Mouse (Mus musculus): ENCODE measurements around the gene Gm42372. TPM values are rescaled to one million over a fixed set of nuclear protein-coding genes. Genes with fewer than 3 reads are reported as not detected.

The Gm42372 gene
- total RNA-seq, 2 experiments from 2014 or later = 0.53 TPM; not detected in 1

GRCm38 (mm10) chr7:16999650-17000049 lies 16.8 kb downstream of the Gm42372 start:
- peak; percentile 70 for ATAC-seq (replicated peaks; ENCODE audit: low FRiP score, poor library complexity, severe bottlenecking)

DNA sequence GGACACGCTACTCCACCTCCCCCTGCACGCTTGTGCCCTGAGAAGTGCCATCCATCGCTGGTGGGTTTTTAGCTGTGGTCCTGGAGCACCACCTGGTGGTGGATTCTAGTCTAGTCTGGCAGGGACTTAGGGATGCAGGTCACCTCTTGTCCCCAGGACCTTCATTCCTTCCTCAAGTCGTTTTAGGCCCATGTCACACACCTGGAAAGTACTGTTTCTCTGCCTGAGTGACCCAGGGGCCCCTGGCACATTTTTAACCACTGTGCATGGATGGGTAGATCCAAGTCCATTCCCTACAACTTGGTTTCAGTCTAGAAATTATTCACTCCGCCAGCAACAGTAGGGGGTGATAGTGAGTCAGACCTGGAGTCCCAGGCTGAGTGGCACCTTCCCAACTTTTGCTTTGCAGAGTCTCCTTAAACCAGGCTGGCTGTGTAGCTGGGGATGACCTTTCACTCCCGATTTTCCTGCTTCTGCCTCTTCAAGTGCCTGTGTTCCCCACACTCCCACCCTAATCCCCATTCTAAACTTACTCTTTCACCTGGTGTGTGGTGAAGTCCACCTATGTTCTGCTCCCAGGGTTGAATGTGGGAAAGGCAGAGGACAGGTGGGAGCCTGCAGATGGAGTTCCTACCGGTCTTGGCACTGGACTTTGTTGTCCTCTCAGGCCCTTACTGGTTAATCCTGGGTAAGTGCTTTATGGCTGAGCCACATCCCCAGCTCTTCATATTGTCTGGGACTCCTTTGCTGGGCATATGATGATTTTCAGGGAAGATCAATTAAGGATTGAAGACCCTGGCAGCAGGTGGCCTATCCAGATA lies 19.7 kb downstream of the Gm42372 start:
- no peak for ATAC-seq (replicated peaks; ENCODE audit: low FRiP score, poor library complexity, severe bottlenecking)

DNA sequence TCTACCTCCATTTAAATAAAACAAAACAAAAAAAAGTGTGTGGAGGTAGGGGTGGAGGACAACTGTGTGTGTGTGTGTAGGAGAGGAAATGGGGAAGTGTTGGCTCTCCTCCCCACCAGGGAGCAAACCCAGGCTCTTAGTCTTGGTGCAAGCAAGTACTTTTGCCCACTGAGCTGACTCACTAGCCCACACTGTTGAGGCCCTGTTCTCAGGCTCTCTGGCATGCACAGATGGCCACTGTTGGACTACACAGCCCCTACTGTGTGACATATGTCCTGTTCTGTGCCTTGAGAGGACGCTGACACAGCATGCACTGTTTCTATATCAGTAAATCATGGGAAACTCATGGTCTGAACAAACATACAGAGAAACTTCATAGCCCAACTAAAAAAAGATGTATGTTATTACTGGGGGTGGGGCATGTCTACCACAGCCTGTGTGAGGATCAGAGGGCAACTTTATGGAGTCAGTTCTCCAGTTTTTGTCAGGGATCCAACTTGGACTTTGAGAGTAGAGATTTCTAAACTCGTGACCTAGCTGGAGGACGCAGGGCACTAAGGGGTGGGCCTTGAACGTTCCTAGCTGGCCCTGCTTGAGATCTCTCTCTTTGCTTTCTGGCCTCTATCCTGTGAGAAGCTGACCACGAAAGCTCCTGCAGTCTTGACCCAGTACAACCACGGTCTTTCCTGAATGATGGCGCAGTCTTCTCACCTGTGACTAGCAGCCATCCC lies 20.5 kb downstream of the Gm42372 start:
- ATAC-seq (replicated peaks; ENCODE audit: low FRiP score, poor library complexity, severe bottlenecking) = no peak

GRCm38 (mm10) chr7:17004716-17005115 lies 21.8 kb downstream of the Gm42372 start:
- ATAC-seq (replicated peaks; ENCODE audit: low FRiP score, poor library complexity, severe bottlenecking) = no peak

DNA sequence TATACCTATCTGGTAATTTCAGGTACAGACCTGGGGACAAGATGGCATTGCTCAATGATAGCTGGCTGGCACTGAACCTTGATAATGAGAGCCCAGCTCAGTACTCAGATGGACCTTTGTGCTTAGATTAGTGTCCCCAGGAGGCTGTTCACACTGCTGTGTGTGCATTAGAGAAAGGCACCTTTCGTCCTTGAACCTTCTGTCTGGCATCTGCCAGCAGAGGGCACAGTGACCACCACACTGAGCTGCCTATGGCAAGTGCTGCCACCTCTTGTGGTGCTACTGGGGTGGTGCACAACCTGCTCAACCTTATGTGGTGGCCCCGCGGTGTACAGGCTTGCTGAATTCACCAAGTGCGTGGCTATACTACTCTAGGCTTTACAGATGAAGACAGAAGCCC lies 24.4 kb downstream of the Gm42372 start:
- ATAC-seq (replicated peaks; ENCODE audit: low FRiP score, poor library complexity, severe bottlenecking) = no peak

DNA sequence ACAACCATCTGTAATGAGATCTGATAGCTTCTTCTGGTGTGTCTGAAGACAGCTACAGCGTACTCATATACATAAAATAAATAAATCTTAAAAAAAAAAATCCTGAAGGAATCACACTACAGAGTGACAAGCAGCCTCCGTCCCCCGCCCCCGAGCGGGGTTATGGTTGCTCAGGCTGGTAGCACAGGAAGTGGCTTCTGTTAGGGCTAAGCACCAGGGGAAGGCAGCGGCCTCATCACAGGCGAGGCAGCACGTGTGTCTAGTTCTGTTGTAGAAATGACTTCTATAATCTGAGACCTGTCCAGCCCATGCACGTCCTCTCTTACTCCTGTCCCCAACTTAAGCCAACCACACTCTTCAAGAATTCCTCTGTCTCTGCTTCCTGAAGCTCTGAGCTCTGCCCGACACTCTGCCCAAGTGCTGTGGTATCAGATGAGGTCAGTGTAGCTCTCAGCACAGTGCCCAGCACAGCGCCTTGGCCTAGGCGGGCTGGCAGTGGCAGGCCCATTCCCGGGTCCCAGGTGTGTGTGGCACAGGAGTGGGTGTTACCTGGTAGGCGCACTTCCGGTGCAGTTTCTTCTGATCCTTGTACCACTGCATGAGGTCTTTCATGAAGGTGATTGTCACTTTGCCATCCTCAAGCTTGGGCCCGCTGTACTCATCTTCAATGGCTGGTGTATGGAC lies 26.6 kb downstream of the Gm42372 start:
- ATAC-seq (replicated peaks; ENCODE audit: low FRiP score, poor library complexity, severe bottlenecking) = no peak

DNA sequence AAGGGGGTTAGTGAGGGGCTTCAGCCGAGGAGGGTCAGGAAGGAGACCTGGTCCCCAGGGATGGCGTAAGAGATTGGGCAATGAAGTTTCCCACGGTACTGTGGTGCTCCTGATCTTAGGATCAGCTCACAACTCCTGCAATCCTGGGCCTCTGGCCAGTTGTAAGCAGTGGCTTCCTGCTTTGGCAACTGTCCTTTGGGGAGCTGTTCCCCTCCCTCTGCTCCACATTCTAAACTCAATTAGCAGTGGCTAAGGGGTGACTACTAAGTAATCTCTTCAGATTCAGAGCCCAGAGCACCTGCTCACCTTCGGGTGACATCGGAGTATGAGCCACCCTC lies 27.1 kb downstream of the Gm42372 start:
- no peak for ATAC-seq (replicated peaks; ENCODE audit: low FRiP score, poor library complexity, severe bottlenecking)

- ATAC-seq (replicated peaks; ENCODE audit: low FRiP score, poor library complexity, severe bottlenecking) = no peak
Measured at GRCm38 (mm10) chr7:17011909-17012590, 29.2 kb downstream of the Gm42372 start.

DNA sequence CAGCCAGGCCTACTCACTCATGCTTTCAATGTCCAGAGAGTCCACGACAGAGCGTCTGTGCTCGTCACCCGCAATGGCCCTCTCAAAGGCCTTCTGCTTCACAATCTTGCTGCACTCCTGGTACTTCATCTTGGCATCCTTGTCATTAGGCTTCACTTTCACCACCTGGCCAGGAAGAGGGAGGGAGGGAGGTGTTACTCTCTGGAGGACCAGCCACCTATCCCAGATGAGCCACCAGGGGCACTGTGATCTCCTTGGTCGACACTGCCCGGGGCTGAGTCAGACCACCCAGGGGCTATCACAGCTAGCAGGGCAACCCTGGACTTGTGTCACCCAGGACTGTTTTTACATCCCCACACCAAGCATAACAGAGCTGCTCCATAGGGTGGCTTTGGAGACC lies 32.5 kb downstream of the Gm42372 start:
- ATAC-seq (replicated peaks; ENCODE audit: low FRiP score, poor library complexity, severe bottlenecking) = no peak

- ATAC-seq (replicated peaks; ENCODE audit: low FRiP score, poor library complexity, severe bottlenecking) = peak; percentile 80
Measured at GRCm38 (mm10) chr7:17017036-17017435, 34.1 kb downstream of the Gm42372 start.

- ATAC-seq (replicated peaks; ENCODE audit: low FRiP score, poor library complexity, severe bottlenecking) = no peak
Measured at GRCm38 (mm10) chr7:17017921-17018320, 35.0 kb downstream of the Gm42372 start.

DNA sequence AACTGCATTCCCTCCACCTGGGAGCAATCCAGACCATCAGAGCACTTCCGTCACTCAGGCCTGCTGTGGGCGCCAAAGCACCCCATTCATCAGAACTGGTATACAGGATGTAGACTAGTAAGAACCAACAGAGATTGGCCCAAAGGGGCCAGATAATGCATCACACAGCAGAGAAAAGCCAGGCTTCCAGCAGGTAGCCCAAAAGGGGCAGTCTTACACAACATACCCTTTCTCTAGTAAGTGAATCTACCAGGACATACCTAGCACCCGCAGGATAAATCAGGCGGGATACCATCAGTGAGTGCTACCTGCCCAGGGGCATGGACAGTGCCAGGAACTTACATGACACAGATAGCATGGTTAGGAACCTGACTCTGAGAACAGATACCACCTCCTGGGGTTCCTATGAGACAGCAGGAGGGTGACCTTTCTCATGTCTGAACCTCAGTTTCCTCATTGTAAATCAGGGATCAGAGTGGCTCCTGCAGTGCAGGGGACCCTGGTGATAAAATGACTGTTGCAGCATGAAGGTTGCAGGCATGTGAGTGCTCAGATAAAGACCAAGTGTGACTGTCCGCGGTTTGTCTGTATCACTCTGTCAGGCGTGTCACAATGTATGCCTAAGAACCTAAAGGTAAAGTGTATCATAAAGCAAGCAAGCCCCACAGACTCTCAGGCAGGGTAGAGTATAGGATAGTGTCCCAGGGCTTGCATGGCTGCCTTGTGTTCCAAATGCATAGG lies 36.7 kb downstream of the Gm42372 start:
- no peak for ATAC-seq (replicated peaks; ENCODE audit: low FRiP score, poor library complexity, severe bottlenecking)

- ATAC-seq (replicated peaks; ENCODE audit: low FRiP score, poor library complexity, severe bottlenecking) = no peak
Measured at GRCm38 (mm10) chr7:17022176-17022575, 39.3 kb downstream of the Gm42372 start.

- ATAC-seq (replicated peaks; ENCODE audit: low FRiP score, poor library complexity, severe bottlenecking) = no peak
Measured at GRCm38 (mm10) chr7:17023701-17024100, 40.8 kb downstream of the Gm42372 start.

- ATAC-seq (replicated peaks; ENCODE audit: low FRiP score, poor library complexity, severe bottlenecking) = no peak
Measured at GRCm38 (mm10) chr7:17024141-17024540, 41.3 kb downstream of the Gm42372 start.

- no peak for ATAC-seq (replicated peaks; ENCODE audit: low FRiP score, poor library complexity, severe bottlenecking)
Measured at GRCm38 (mm10) chr7:17024814-17025504, 42.1 kb downstream of the Gm42372 start.

DNA sequence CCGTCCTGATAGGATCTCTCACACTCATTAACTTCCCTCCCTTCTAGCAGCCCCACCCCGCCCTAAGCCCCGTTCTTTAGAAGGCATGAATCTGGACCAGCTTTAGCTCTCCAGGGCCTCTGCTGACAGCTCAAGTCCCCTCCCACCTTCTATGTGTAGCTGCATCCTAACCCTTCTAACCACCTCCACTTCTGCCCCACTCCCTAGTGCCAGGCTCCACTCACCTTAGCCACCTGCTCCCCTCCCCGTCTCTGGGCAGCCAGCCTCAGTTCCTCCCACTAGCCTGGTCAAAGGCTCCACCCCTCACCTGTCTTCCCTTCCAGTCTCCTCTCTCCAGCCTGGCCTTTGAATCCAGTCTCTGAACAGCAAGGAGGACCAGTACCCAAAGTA lies 42.6 kb downstream of the Gm42372 start:
- ATAC-seq (replicated peaks; ENCODE audit: low FRiP score, poor library complexity, severe bottlenecking) = no peak

GRCm38 (mm10) chr7:17025896-17026622 lies 43.2 kb downstream of the Gm42372 start:
- ATAC-seq (replicated peaks; ENCODE audit: low FRiP score, poor library complexity, severe bottlenecking) = no peak

Data from erythroid progenitor cell, adult 5-6 weeks (primary cell).